Mouse (Mus musculus): ENCODE results near the gene Arfgef3. TPM values are rescaled to one million over a fixed set of nuclear protein-coding genes. Genes with fewer than 3 reads are reported as not detected.

Gene Arfgef3
- 0.36 and 0.41 TPM in 2 replicates for polyA plus RNA-seq (2015; fragmentation: Nextera tagmentation; extraction: Ambion mirVana)

DNA sequence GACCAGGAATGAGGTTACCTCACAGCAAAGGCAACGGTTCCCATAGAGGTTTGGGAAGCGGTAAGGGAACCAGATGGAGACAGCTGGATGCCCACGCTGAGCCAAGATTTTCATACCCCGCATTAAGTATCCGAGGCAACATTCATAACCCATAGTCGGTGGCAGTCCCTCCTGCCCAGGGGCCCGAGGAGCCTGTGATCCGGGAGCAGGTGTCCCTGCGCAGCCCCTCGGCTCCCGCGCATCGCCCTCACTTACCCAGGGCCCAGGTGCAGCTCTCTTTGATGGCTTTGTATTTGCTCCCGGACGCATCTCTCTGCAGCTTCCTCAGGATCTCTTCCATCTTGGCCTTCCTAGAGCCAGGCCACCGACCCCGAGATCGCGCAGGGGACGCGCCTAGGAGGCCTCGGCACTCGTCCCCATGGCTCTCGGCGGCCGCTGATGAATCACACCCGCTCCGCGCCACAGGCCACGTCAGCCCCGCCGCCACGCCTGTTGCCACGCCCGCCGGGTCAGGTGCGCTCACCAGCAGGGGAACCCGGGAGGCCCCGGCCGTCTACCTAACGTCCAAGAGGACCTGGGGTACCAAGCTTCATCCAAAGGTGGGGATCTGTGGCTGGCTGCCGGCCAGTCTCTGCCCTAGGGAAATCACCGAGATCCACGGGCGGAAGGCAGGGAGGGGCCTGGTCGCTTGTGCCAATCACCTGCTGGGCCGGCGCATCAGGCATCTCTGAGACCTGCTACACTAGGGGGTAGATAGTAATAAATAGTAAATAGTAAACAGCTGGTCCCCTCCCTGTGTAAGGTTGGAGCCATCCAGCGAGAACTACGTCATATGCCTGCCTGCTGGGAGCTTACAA, at the start of gene Arfgef3:
Gene Arfgef3 (minus strand): TSS at position 664 of the 857 bp plus-strand sequence.
- Histone ChIP-seq H3K9ac (peak within 1 kb of the TSS; percentile 80), H3K27me3 (replicated peaks) (peaks cover 32% of the 10 kb centered on the region), H3K9me3 (no peaks in the 10 kb centered on the region), H3K4me2 (peak within 1 kb of the TSS; percentile 88), H3K4me1 (0 out of 2 replicates have a peak, but pooled peaks cover 7% of the 10 kb centered on the region), H3K27ac (replicated peaks) (no peak within 1 kb of the TSS), H3K36me3 (no peaks in the 10 kb centered on the region), H3K4me3 (peak within 1 kb of the TSS; percentile 61)
- WGBS = 3% methylated on average over 50 of the region's 50 CpGs
- ATAC-seq (ENCODE audit: extremely low read depth, insufficient number of reproducible peaks, low FRiP score, low TSS enrichment) = peak; percentile 51; the same call in 1 of the 2 replicates

DNA sequence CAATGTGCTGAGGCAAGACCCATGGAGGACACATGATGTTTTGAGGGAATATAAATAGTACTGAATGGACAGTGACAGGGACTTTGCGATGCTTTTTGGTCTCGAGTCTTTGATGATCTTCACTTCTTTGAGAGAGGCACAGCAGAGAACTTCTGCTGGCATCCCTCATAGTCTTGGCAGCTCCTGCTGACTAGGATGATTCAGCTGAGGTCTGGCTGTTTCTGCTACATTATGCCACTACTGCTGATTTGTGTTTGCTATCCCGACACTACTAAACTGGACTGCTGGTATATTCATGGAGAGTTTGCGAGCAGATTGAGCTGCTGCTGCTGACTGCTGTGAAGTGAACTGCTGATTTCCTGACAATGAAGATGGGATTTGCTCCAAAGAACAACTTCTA, 46.3 kb upstream of the Arfgef3 start:
- no peak overlapping the region for H3K4me3 ChIP-seq
- H3K4me1 ChIP-seq = no peaks in the 10 kb centered on the region
- H3K9me3 ChIP-seq = no peaks in the 10 kb centered on the region
- 90% methylated on average over 4 of the region's 4 CpGs for WGBS
- no peaks in the 10 kb centered on the region for H3K36me3 ChIP-seq
- H3K9ac ChIP-seq = no peak overlapping the region
- H3K4me2 ChIP-seq = no peak overlapping the region
- no peak for ATAC-seq (ENCODE audit: extremely low read depth, insufficient number of reproducible peaks, low FRiP score, low TSS enrichment)
- no peak overlapping the region for H3K27ac ChIP-seq (replicated peaks)
- no peaks in the 10 kb centered on the region for H3K27me3 ChIP-seq (replicated peaks)

DNA sequence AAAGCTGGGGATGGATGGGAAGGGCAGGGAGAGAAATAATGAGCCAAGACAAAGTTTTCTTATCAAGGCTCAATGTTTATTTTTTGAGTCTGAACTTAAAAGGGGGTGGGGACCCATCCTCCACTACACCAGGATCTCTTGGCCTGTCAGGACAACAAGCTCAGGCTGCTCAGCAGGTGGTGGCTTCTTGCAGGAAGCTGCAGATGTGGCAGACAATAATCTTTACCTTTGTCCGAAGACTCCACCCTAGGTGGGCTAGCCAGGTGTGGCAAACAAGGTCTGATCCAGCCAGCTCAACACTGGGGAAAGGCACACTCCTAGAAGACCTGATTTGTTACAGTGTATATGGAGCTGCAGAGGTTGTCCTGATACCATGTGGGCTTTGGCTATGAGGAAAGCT, 44.9 kb upstream of the Arfgef3 start:
- Histone ChIP-seq H3K9ac (no peak overlapping the region), H3K27me3 (replicated peaks) (no peaks in the 10 kb centered on the region), H3K9me3 (no peaks in the 10 kb centered on the region), H3K36me3 (no peaks in the 10 kb centered on the region), H3K4me3 (no peak overlapping the region), H3K4me2 (no peak overlapping the region), H3K27ac (replicated peaks) (no peak overlapping the region), H3K4me1 (no peaks in the 10 kb centered on the region)
- 30% methylated on average over 1 of the region's 1 CpGs for WGBS
- no peak for ATAC-seq (ENCODE audit: extremely low read depth, insufficient number of reproducible peaks, low FRiP score, low TSS enrichment)

DNA sequence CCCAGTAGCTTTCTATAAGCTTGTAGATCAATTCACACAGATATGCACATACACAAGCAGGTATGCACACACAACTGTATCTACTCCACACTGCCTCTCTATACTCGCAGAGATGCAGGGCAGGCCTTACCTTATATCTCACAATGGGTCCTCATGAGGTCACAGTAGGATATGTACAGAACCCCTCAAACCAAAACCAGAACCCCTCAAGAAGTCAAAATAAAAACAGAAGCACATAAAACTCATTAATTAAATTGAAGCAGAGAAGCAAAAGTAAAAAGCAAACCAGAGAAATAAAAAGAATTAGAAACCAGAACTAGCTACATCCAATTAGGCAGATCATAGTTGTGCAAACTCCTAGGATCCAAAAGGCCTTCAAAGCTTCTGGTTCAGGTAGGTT, 42.9 kb upstream of the Arfgef3 start, which contains the start of gene Gm4922:
Gene Gm4922 (minus strand): TSS at position 101 of the 400 bp plus-strand sequence.
- H3K27me3 ChIP-seq (replicated peaks) = no peaks in the 10 kb centered on the region
- H3K4me1 ChIP-seq = no peaks in the 10 kb centered on the region
- H3K4me2 ChIP-seq = no peak within 1 kb of the TSS
- no peaks in the 10 kb centered on the region for H3K9me3 ChIP-seq
- no peak within 1 kb of the TSS for H3K4me3 ChIP-seq
- H3K9ac ChIP-seq = no peak within 1 kb of the TSS
- no peak for ATAC-seq (ENCODE audit: extremely low read depth, insufficient number of reproducible peaks, low FRiP score, low TSS enrichment)
- 78% methylated on average over 1 of the region's 1 CpGs for WGBS
- no peak within 1 kb of the TSS for H3K27ac ChIP-seq (replicated peaks)
- H3K36me3 ChIP-seq = no peaks in the 10 kb centered on the region

DNA sequence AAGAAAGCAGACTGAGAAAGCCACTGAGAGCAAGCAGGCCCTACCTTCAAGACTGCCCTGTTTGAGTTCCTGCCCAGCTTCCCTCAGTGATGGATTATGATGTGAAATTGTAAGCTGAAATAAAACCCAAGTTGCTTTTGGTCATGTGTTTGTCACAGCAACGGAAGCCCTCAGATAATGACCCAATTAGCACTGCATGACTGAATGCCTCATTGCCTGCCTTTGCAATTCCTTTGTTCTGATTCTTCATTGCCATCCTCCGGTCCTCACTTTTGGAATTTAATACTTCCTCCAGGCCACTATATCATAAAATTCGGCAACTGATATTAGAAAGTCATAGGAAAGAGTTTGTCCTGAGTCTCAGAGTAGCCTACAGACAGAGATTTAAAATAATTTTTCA, 33.8 kb upstream of the Arfgef3 start:
- Histone ChIP-seq H3K36me3 (no peaks in the 10 kb centered on the region), H3K4me3 (no peak overlapping the region), H3K4me1 (peaks cover 30% of the 10 kb centered on the region), H3K4me2 (no peak overlapping the region), H3K9me3 (no peaks in the 10 kb centered on the region), H3K9ac (no peak overlapping the region), H3K27ac (replicated peaks) (no peak overlapping the region), H3K27me3 (replicated peaks) (no peaks in the 10 kb centered on the region)
- ATAC-seq (ENCODE audit: extremely low read depth, insufficient number of reproducible peaks, low FRiP score, low TSS enrichment) = no peak
- 67% methylated on average over 3 of the region's 3 CpGs for WGBS

DNA sequence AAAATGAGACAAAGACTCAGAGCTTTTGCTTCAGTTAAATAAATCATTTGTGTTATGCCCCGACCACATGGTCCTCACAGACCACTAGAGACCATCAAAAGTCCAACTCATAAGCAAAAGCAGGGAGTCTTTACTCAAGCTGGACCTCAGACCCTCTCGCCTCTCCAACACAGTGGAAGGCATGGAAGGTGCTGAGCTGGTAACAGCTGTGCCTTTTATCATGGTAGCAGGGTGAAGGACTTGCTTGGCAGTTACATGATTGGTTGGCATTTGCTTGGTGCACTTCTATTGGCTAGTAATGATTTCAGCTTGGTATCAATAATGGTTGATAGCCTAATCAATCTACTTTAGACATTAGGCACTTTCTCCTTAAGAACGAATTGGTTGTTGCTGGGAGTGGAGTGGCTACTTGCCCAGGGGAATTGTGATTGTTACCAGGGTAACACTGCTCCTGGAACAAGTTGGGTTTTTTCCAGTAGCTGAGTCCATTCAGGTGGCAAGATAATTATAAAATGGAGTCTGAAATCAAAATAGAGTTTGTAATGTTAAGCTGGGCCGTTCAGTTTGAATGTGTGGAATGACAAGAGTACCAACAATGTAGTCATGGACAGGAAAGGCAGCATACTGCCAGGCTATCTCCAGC, 28.9 kb upstream of the Arfgef3 start:
- Histone ChIP-seq H3K27ac (replicated peaks) (no peak overlapping the region), H3K4me2 (no peak overlapping the region), H3K4me3 (no peak overlapping the region), H3K36me3 (no peaks in the 10 kb centered on the region), H3K9me3 (no peaks in the 10 kb centered on the region), H3K4me1 (peaks cover 18% of the 10 kb centered on the region), H3K9ac (no peak overlapping the region), H3K27me3 (replicated peaks) (no peaks in the 10 kb centered on the region)
- no peak for ATAC-seq (ENCODE audit: extremely low read depth, insufficient number of reproducible peaks, low FRiP score, low TSS enrichment)
- WGBS = 46% methylated on average over 4 of the region's 4 CpGs

DNA sequence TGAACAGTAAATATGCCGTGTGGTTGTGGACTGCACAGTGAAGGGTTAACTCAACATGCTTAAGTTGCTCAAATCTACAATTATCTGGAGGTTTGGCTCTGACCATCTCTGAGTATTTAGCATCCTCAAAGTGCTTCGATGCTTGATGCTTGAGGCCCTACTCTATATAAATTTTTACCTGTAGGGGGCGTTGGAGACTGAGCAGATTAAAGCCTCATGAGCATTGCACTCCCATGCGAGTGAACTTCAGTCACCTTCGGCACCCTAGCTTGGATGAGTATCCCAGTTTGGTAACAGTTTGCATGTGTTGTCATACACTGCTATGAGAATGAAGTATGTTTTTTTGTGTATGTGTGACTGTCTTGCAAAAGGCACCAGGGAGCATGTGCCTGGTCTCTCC, 26.2 kb upstream of the Arfgef3 start:
- no peaks in the 10 kb centered on the region for H3K36me3 ChIP-seq
- 40% methylated on average over 5 of the region's 5 CpGs for WGBS
- H3K4me2 ChIP-seq = no peak overlapping the region
- 0 out of 2 replicates have a peak, but pooled peaks cover 2% of the 10 kb centered on the region for H3K9me3 ChIP-seq
- no peaks in the 10 kb centered on the region for H3K27me3 ChIP-seq (replicated peaks)
- ATAC-seq (ENCODE audit: extremely low read depth, insufficient number of reproducible peaks, low FRiP score, low TSS enrichment) = no peak
- H3K4me3 ChIP-seq = no peak overlapping the region
- H3K27ac ChIP-seq (replicated peaks) = no peak overlapping the region
- H3K4me1 ChIP-seq = peaks cover 16% of the 10 kb centered on the region
- H3K9ac ChIP-seq = no peak overlapping the region

DNA sequence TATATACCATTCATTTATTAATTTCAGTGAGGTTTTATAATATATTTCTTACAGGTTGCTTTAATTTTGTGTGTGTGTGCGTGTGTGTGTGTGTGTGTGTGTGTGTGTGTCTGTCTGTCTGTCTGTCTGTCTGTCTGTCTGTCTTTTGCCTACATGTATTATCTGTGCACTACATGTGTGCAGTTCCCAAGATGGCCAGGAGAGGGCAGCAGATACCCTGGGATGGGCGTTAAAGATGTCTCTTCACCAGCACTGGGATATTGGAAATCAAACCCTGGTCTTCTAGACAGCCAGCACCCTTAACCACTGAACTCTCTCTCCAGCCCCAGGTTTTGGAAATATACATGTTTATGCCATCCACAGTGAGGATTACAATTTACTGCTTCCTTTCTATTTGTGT, 16.5 kb upstream of the Arfgef3 start:
- no peaks in the 10 kb centered on the region for H3K27me3 ChIP-seq (replicated peaks)
- H3K4me3 ChIP-seq = no peak overlapping the region
- WGBS = 45% methylated on average over 2 of the region's 2 CpGs
- no peaks in the 10 kb centered on the region for H3K36me3 ChIP-seq
- H3K27ac ChIP-seq (replicated peaks) = no peak overlapping the region
- H3K9ac ChIP-seq = no peak overlapping the region
- H3K4me2 ChIP-seq = no peak overlapping the region
- no peak for ATAC-seq (ENCODE audit: extremely low read depth, insufficient number of reproducible peaks, low FRiP score, low TSS enrichment)
- peaks cover 8% of the 10 kb centered on the region; the same call in 1 of the 2 replicates for H3K9me3 ChIP-seq
- H3K4me1 ChIP-seq = no peaks in the 10 kb centered on the region

DNA sequence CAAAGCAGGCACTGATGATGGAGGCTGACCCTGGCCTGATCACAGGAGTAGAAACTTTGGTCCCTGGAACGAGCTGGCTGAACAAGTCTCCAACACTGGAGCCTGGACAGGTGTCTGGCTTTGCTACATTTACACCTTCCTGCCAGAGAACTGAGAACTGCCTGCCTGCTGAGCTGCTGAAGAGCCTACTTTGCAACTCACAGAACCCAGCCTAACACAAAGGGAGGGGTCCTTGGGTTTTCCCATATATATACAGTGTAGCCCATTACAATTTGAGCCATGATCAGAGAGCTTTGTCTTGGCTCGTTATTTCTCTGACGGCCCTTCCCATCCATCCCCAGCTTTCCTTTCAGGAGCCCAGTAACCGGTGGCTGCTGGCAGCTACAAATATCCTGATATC, 6.3 kb upstream of the Arfgef3 start:
- no peak overlapping the region for H3K27ac ChIP-seq (replicated peaks)
- H3K9me3 ChIP-seq = no peaks in the 10 kb centered on the region
- H3K4me3 ChIP-seq = no peak overlapping the region
- ATAC-seq (ENCODE audit: extremely low read depth, insufficient number of reproducible peaks, low FRiP score, low TSS enrichment) = no peak
- no peak overlapping the region for H3K4me2 ChIP-seq
- no peaks in the 10 kb centered on the region for H3K36me3 ChIP-seq
- peaks cover under 1% of the 10 kb centered on the region; the same call in 1 of the 2 replicates for H3K27me3 ChIP-seq (replicated peaks)
- WGBS = 69% methylated on average over 4 of the region's 4 CpGs
- no peak overlapping the region for H3K9ac ChIP-seq
- no peaks in the 10 kb centered on the region for H3K4me1 ChIP-seq

DNA sequence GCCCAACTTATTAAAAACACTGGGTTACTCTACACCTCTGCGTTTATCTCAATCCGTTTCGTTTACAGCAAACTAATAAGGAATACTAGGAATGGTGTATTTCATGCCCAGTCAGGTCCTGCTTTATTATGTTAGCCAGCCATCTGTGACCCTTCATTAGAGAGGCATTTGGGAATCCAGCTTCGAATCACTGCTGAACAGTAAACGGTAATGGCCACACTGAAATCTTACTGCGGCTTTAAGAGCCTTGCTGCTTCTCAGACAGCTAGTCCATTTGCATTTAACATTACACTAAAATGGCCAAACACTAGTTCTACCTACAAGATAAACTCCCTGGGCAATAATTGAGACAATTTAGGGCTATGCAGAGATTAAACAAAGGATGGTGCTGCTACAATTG, 1.7 kb downstream of the Arfgef3 start:
- 0 out of 2 replicates have a peak, but pooled peaks cover 7% of the 10 kb centered on the region for H3K4me1 ChIP-seq
- ATAC-seq (ENCODE audit: extremely low read depth, insufficient number of reproducible peaks, low FRiP score, low TSS enrichment) = no peak
- no peaks in the 10 kb centered on the region for H3K36me3 ChIP-seq
- no peak overlapping the region for H3K4me2 ChIP-seq
- H3K9ac ChIP-seq = no peak overlapping the region
- H3K4me3 ChIP-seq = no peak overlapping the region
- WGBS = 86% methylated on average over 6 of the region's 6 CpGs
- H3K27ac ChIP-seq (replicated peaks) = no peak overlapping the region
- H3K27me3 ChIP-seq (replicated peaks) = peaks cover 32% of the 10 kb centered on the region
- no peaks in the 10 kb centered on the region for H3K9me3 ChIP-seq

DNA sequence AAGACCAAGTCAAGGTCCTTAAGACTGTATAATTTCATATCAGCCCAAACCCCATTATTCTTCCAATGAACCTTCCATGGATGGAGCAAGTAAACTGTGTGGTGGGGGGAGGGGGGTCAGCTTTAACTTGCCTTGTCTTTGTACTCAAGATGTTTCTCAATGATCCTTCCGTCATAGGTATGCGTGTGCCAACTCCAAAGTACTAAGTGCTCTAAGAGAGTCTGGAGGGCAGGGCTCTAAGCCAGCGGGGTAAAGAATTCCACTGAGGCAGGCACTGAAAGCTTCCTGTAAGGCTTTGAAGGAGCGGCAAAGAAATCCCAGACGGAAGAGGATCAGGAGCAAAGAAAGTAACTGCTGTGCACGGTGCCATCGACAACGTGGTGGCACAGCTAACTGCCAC, 2.7 kb downstream of the Arfgef3 start:
- Histone ChIP-seq H3K4me3 (no peak overlapping the region), H3K27me3 (replicated peaks) (peaks cover 32% of the 10 kb centered on the region), H3K36me3 (no peaks in the 10 kb centered on the region), H3K9ac (no peak overlapping the region), H3K27ac (replicated peaks) (no peak overlapping the region), H3K9me3 (no peaks in the 10 kb centered on the region), H3K4me2 (no peak overlapping the region), H3K4me1 (0 out of 2 replicates have a peak, but pooled peaks cover 7% of the 10 kb centered on the region)
- WGBS = 81% methylated on average over 8 of the region's 8 CpGs
- no peak for ATAC-seq (ENCODE audit: extremely low read depth, insufficient number of reproducible peaks, low FRiP score, low TSS enrichment)
